Mouse (Mus musculus): ENCODE results near the gene Map9. TPM values are rescaled to one million over a fixed set of nuclear protein-coding genes. Genes with fewer than 3 reads are reported as not detected.
A peak's percentile ranks its signal among the peaks of the same experiment; 100 is the strongest.
"Not testable (repeated sequence)": the region's sequence is repeated elsewhere in the genome, so short reads cannot be mapped to it uniquely, and the experiment has no call there.

The Map9 gene
- polyA plus RNA-seq (2015; fragmentation: Nextera tagmentation; extraction: Ambion mirVana): 4.7 and 5.5 TPM in 2 replicates

DNA sequence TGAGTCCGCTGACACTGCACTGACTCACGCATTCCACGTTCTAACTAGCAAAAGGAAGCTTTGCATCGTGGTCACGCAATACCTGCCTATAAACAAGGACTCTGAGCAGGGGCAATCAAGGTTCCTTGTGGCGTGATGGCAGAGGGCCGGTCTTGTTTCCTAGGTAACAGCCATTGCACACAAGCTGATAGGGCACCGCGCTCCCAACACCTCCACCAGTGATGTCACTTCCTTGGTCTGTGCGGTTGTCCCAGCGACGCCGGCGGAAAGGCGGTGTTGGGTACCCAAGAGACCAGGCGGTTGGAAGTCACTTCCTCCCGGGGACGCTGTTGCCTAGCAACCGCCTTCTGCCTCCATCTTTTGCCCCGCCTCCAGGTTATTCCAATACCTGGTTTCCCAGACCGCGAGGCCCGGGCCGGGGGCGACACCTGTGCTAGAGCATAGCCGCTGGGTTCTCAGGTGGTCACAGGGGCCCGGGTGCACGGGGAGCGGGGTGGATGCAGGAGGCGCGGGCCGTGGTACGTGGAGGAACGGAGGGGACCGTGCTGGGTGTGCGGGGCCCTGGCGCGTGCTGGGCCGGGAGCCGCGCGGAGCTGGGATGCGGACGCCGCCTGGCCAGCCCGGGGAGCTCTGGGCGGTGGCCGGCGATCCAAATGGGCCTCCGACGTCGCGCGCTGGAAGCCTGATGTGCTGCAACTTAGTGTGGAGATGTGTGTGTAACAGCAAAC is at the start of gene Map9:
Map9 (plus strand) TSS at position 248 of the 728 bp plus-strand sequence.
- no peaks in the 10 kb centered on the region for H3K36me3 ChIP-seq (ENCODE audit: control insufficient read depth, insufficient read depth, low read length)
- H3K4me1 ChIP-seq (replicated peaks; ENCODE audit: control insufficient read depth, insufficient read depth): 0 out of 2 replicates have a peak, but pooled peaks cover 2% of the 10 kb centered on the region
- H3K27me3 ChIP-seq (ENCODE audit: control insufficient read depth, insufficient read depth, low read length): no peaks in the 10 kb centered on the region
- peak; percentile 100 for ATAC-seq (ENCODE audit: low FRiP score, low TSS enrichment)
- no peak within 1 kb of the TSS for H3K27ac ChIP-seq (replicated peaks)
- no peak within 1 kb of the TSS for H3K9ac ChIP-seq (ENCODE audit: low read length)
- DNase-seq (ENCODE audit: low spot score): peak; percentile 91
- WGBS: under 1% methylated on average over 54 of the region's 54 CpGs
- peak within 1 kb of the TSS; percentile 62 for H3K4me3 ChIP-seq (ENCODE audit: low read depth, low read length)
- H3K4me2 ChIP-seq (replicated peaks; ENCODE audit: low read depth): peak within 1 kb of the TSS; percentile 88
- TF ChIP-seq CTCF (IDR thresholded peaks at IDR 0.05; ENCODE audit: low read depth): no peak
- TF ChIP-seq EP300 (optimal IDR thresholded peaks at IDR 0.05): no peak
- no peaks in the 10 kb centered on the region for H3K9me3 ChIP-seq (ENCODE audit: control insufficient read depth, low read length)

DNA sequence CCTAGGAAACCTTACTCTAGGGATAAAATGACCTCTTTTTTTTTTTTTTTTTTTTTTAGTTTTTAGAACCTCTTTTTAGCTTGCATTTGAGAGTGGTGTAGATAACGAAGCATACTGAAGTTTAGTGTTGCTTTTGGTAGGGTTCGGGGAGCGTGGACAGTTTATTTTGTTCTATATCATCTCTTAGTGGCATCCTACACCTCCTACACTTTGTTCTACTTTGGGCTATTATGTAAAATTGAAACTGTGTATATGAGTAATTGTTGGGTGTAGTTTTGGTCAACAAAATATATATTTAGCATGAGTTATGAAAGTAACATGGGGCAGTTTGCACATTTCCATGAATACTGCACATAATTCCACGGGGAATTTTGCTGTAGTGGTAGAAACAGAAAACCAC is 42.1 kb upstream of the Map9 start:
- ATAC-seq (ENCODE audit: low FRiP score, low TSS enrichment): no peak

DNA sequence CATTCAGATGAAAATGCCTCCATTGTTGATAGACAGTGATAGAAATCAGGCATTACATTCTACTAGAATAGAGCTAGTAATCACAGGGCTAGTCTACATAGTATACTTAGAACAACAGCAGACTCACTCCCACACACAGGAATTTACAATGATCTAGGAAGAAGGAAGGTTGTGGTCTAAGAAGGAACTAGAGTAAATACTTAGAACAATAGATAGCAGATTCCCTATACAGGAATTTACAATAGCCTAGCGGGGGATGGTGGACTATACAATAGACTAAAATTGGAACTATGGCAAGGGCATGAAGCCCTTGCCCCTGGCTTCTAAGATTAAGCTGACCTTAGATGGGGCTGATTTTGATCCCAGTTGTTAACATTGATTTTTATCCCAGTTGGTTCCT is 31.1 kb upstream of the Map9 start:
- WGBS: 100% methylated on average over 1 of the region's 1 CpGs
- ATAC-seq (ENCODE audit: low FRiP score, low TSS enrichment); H3K9ac ChIP-seq (ENCODE audit: low read length); H3K27me3 ChIP-seq (ENCODE audit: control insufficient read depth, insufficient read depth, low read length); H3K4me2 ChIP-seq (replicated peaks; ENCODE audit: low read depth); H3K4me1 ChIP-seq (replicated peaks; ENCODE audit: control insufficient read depth, insufficient read depth); H3K9me3 ChIP-seq (ENCODE audit: control insufficient read depth, low read length); H3K4me3 ChIP-seq (ENCODE audit: low read depth, low read length); H3K27ac ChIP-seq (replicated peaks); DNase-seq (ENCODE audit: low spot score); H3K36me3 ChIP-seq (ENCODE audit: control insufficient read depth, insufficient read depth, low read length): not testable (repeated sequence)

More for the DNA sequence above, 42.1 kb upstream of the Map9 start:
- no peaks in the 10 kb centered on the region for H3K9me3 ChIP-seq (ENCODE audit: control insufficient read depth, low read length)
- H3K4me1 ChIP-seq (replicated peaks; ENCODE audit: control insufficient read depth, insufficient read depth): no peaks in the 10 kb centered on the region
- no peaks in the 10 kb centered on the region for H3K27me3 ChIP-seq (ENCODE audit: control insufficient read depth, insufficient read depth, low read length)
- no peaks in the 10 kb centered on the region for H3K36me3 ChIP-seq (ENCODE audit: control insufficient read depth, insufficient read depth, low read length)
- TF ChIP-seq CTCF (IDR thresholded peaks at IDR 0.05; ENCODE audit: low read depth) (no peak), EP300 (optimal IDR thresholded peaks at IDR 0.05) (no peak)
- 91% methylated on average over 4 of the region's 4 CpGs for WGBS
- no peak overlapping the region for H3K9ac ChIP-seq (ENCODE audit: low read length)
- no peak overlapping the region for H3K4me2 ChIP-seq (replicated peaks; ENCODE audit: low read depth)
- no peak overlapping the region for H3K4me3 ChIP-seq (ENCODE audit: low read depth, low read length)
- no peak for DNase-seq (ENCODE audit: low spot score)
- no peak overlapping the region for H3K27ac ChIP-seq (replicated peaks)

DNA sequence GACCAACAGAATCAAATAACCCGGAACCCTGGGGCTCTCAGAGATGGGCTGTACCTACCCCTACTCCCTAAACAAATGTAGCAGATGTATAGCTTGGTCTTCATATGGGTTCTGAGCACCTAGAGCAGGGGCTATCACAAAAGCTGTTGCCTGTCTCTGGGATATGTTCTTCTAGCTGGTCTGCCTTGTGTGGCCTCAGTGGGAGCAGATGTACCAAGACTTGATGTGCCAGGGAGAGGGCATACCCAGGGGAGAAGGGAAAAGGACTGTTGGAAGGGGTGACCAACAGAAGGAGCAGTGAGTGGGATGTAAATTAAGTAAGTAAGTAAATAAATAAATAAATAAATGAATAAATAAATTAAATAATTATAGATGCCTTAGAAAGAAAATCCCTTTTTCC is 25.8 kb upstream of the Map9 start:
- 87% methylated on average over 1 of the region's 1 CpGs for WGBS
- TF ChIP-seq CTCF (IDR thresholded peaks at IDR 0.05; ENCODE audit: low read depth) (no peak), EP300 (optimal IDR thresholded peaks at IDR 0.05) (no peak)
- no peak overlapping the region for H3K4me3 ChIP-seq (ENCODE audit: low read depth, low read length)
- no peaks in the 10 kb centered on the region for H3K27me3 ChIP-seq (ENCODE audit: control insufficient read depth, insufficient read depth, low read length)
- DNase-seq (ENCODE audit: low spot score) (no peak), ATAC-seq (ENCODE audit: low FRiP score, low TSS enrichment) (no peak)
- no peaks in the 10 kb centered on the region for H3K9me3 ChIP-seq (ENCODE audit: control insufficient read depth, low read length)
- H3K27ac ChIP-seq (replicated peaks): no peak overlapping the region
- no peak overlapping the region for H3K4me2 ChIP-seq (replicated peaks; ENCODE audit: low read depth)
- no peaks in the 10 kb centered on the region for H3K4me1 ChIP-seq (replicated peaks; ENCODE audit: control insufficient read depth, insufficient read depth)
- no peak overlapping the region for H3K9ac ChIP-seq (ENCODE audit: low read length)
- no peaks in the 10 kb centered on the region for H3K36me3 ChIP-seq (ENCODE audit: control insufficient read depth, insufficient read depth, low read length)

DNA sequence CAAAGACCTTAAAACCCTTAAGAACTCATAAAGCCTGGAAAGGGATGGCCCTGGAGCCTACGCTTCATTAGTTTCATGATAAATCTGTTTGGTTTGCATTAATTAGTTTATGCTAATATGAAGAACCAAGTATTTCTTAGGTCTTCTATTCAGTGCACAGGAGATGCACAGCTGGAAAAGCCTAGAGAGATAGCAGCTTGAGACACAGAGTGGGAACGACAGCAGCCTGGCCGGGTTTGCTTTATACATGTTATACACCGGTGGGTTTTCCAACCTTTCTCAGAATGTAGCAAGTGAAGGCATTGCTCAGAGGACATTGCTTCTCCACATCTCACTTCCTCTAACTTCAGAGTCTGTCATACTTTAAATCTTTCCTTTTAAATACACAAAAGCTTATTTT is 25.3 kb upstream of the Map9 start:
- TF ChIP-seq CTCF (IDR thresholded peaks at IDR 0.05; ENCODE audit: low read depth) (no peak), EP300 (optimal IDR thresholded peaks at IDR 0.05) (no peak)
- no peaks in the 10 kb centered on the region for H3K4me1 ChIP-seq (replicated peaks; ENCODE audit: control insufficient read depth, insufficient read depth)
- WGBS: 74% methylated on average over 4 of the region's 4 CpGs
- no peaks in the 10 kb centered on the region for H3K9me3 ChIP-seq (ENCODE audit: control insufficient read depth, low read length)
- no peak for ATAC-seq (ENCODE audit: low FRiP score, low TSS enrichment)
- H3K36me3 ChIP-seq (ENCODE audit: control insufficient read depth, insufficient read depth, low read length): no peaks in the 10 kb centered on the region
- H3K9ac ChIP-seq (ENCODE audit: low read length): no peak overlapping the region
- no peak for DNase-seq (ENCODE audit: low spot score)
- no peak overlapping the region for H3K4me2 ChIP-seq (replicated peaks; ENCODE audit: low read depth)
- H3K27ac ChIP-seq (replicated peaks): no peak overlapping the region
- no peaks in the 10 kb centered on the region for H3K27me3 ChIP-seq (ENCODE audit: control insufficient read depth, insufficient read depth, low read length)
- H3K4me3 ChIP-seq (ENCODE audit: low read depth, low read length): no peak overlapping the region

Measured in stomach, postnatal 0 days (tissue).